Mouse (Mus musculus) lung, postnatal 0 days (tissue): ENCODE measurements at regions not wholly inside any gene's neighbourhood (a gene's known extent, or its start where the extent isn't known, plus 50 kb on each side); places are given as distances from the start of the nearest gene placed in this dataset.

Experiments used
- CTCF ChIP-seq: IDR thresholded peaks from 2 replicates; pipeline ENCODE4 v1.5.1; 2016; ENCODE audit warnings: antibody characterized with exemption, mild to moderate bottlenecking
- EP300 ChIP-seq: IDR thresholded peaks from 2 replicates; pipeline ENCODE4 v1.6.1; 2016; ENCODE audit warnings: antibody characterized with exemption, mild to moderate bottlenecking, control low read depth

DNA sequence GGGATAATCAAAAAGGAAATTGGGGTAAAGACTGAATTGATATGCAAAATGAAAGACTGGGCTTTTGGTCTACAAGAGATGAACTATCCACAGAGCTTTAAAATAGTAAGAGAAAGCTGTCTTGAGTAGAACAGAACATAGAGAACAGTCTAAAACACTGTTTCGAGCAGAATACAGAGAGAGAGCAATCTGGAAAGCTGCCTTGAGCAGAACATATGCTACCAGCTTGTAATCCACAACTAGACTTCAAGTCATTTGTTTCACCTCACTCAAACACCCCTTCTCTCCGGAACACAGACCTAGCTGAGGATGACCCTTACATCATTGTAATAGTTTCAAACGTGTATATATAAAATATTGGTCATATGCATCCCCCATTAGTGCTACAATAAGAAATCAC lies 538.7 kb downstream of the Galc start:
- no peak for TF ChIP-seq EP300
- no peak for TF ChIP-seq CTCF
